Mouse (Mus musculus) embryonic facial prominence, embryonic 13.5 days (tissue): Measurements from ENCODE around the gene Usp38. TPM values are rescaled to one million over a fixed set of nuclear protein-coding genes. Genes with fewer than 3 reads are reported as not detected.

Experiments
- ATAC-seq: fragments of 200-750 bp; cut with Nextera tagmentation; 2 replicates; pipeline ENCODE4 v1.8.0; 2017; ENCODE audit warnings: low read depth; ENCODE audit not compliant: insufficient number of reproducible peaks, insufficient read depth, low FRiP score, low TSS enrichment
- H3K27ac ChIP-seq: fragments of 300-500 bp; sonication (generic); 2 replicates; pipeline ENCODE4 v1.5.1; 2015; ENCODE audit warnings: moderate library complexity, mild to moderate bottlenecking, inconsistent platforms
- H3K27me3 ChIP-seq: fragments of 300-500 bp; sonication (generic); 2 replicates; pipeline ENCODE4 v1.6.1; 2015; ENCODE audit warnings: mild to moderate bottlenecking, inconsistent platforms
- H3K36me3 ChIP-seq: fragments of 300-500 bp; sonication (generic); 2 replicates; pipeline ENCODE4 v1.6.1; 2015; ENCODE audit warnings: mild to moderate bottlenecking, inconsistent platforms
- H3K4me1 ChIP-seq: fragments of 300-500 bp; sonication (generic); 2 replicates; pipeline ENCODE4 v1.6.1; 2015; ENCODE audit warnings: inconsistent platforms
- H3K4me2 ChIP-seq: fragments of 300-500 bp; sonication (generic); 2 replicates; pipeline ENCODE4 v1.6.1; 2015; ENCODE audit warnings: moderate library complexity, mild to moderate bottlenecking, inconsistent platforms
- H3K4me3 ChIP-seq: fragments of 300-500 bp; sonication (generic); 2 replicates; pipeline ENCODE4 v1.5.1; 2015; ENCODE audit warnings: mild to moderate bottlenecking, inconsistent platforms
- H3K9ac ChIP-seq: fragments of 300-500 bp; sonication (generic); 2 replicates; pipeline ENCODE4 v1.6.1; 2015; ENCODE audit warnings: mild to moderate bottlenecking, inconsistent platforms
- H3K9me3 ChIP-seq: fragments of 300-500 bp; sonication (generic); 2 replicates; pipeline ENCODE4 v1.6.1; 2016; ENCODE audit warnings: inconsistent platforms
- WGBS: fragments of 180-500 bp; shearing (Covaris S2); methylation state at CpG from one replicate; pipeline ENCODE4 v1.1.7; 2015; ENCODE audit warnings: mixed read lengths; 5-methylcytosine and 5-hydroxymethylcytosine counted together
- polyA plus RNA-seq: library from polyadenylated mRNA; unstranded; fragments of >200 nt; fragmentation: Nextera tagmentation; extraction: Ambion mirVana; gene quantifications from 2 replicates; pipeline ENCODE4 v1.2.1, GENCODE M21; 2015

The Usp38 gene
- polyA plus RNA-seq, 1 experiment from 2014 or later = 18.3 TPM

DNA sequence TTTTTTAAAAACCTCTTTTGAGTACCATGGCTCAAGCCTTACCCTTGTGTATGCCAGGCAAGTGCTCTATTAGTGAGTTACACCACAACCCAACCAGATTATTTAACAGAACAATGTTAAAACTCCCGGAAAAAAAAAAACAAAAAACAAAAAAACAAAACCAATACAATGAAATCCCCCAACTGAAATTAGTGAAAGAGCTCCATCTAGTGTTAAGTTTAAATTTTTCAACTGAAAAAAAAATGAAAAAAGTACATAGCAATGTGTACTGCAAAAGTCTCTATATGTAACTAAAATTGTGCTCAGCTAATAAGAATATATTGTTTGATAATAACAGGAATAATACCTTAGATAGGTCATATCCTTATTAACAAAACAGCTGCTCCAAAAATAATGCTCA lies 18.1 kb downstream of the Usp38 start:
- WGBS = 24% methylated on average over 1 of the region's 1 CpGs
- no peak for ATAC-seq
- H3K4me2 ChIP-seq = no peak overlapping the region

DNA sequence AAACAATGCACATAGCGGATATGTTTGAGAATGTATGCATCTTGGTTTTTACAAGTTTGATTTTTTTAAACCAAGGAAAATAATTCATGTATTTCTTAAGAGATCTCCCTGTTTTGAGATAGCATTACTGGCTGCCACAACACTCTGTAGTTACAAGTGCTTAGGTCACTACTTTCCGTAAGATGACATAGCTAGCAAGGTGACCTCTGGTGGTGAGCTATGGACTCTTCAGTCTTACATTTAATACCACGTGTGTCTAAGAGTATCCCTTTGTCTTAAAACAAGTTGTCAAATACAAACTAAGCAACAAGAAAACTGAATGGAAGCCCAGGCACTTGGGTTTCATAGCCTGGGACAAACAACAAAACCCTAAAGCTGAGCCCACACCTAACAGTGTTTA lies 22.8 kb downstream of the Usp38 start:
- no peak overlapping the region for H3K27ac ChIP-seq
- WGBS = 47% methylated on average over 3 of the region's 3 CpGs
- no peaks in the 10 kb centered on the region for H3K9me3 ChIP-seq
- no peaks in the 10 kb centered on the region for H3K27me3 ChIP-seq
- ATAC-seq = no peak
- no peak overlapping the region for H3K4me3 ChIP-seq
- no peak overlapping the region for H3K9ac ChIP-seq
- peaks cover 65% of the 10 kb centered on the region for H3K36me3 ChIP-seq
- no peaks in the 10 kb centered on the region for H3K4me1 ChIP-seq
- H3K4me2 ChIP-seq = no peak overlapping the region

More for the DNA sequence above, 18.1 kb downstream of the Usp38 start:
- no peak overlapping the region for H3K9ac ChIP-seq
- no peak overlapping the region for H3K27ac ChIP-seq
- no peaks in the 10 kb centered on the region for H3K9me3 ChIP-seq
- H3K4me1 ChIP-seq = no peaks in the 10 kb centered on the region
- no peak overlapping the region for H3K4me3 ChIP-seq
- H3K36me3 ChIP-seq = peaks cover 62% of the 10 kb centered on the region
- H3K27me3 ChIP-seq = no peaks in the 10 kb centered on the region

DNA sequence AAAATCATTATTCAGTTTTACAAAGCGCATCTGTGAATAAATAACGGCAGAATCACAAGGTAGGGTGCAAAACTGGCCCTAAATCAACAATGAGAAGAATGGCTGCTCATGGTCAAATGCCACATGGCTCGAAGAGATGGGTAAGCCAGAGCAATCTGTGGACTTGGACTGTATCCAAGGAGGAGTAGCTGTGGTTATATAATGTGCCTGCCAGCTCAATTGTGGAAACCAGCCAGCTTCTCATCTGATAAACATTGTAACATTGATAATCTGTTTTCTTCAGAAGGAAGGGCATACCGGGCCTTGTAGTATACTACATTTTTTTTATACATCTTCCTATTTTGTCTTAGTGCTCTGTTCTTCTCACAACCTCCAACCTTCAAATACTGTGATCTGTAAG lies 31.9 kb downstream of the Usp38 start:
- peaks cover 63% of the 10 kb centered on the region for H3K36me3 ChIP-seq
- 64% methylated on average over 4 of the region's 4 CpGs for WGBS
- H3K9ac ChIP-seq = no peak overlapping the region
- ATAC-seq = no peak
- H3K27me3 ChIP-seq = no peaks in the 10 kb centered on the region
- H3K4me2 ChIP-seq = no peak overlapping the region
- H3K27ac ChIP-seq = no peak overlapping the region
- no peak overlapping the region for H3K4me3 ChIP-seq
- H3K9me3 ChIP-seq = no peaks in the 10 kb centered on the region
- peaks cover 5% of the 10 kb centered on the region; the same call in 1 of the 2 replicates for H3K4me1 ChIP-seq

DNA sequence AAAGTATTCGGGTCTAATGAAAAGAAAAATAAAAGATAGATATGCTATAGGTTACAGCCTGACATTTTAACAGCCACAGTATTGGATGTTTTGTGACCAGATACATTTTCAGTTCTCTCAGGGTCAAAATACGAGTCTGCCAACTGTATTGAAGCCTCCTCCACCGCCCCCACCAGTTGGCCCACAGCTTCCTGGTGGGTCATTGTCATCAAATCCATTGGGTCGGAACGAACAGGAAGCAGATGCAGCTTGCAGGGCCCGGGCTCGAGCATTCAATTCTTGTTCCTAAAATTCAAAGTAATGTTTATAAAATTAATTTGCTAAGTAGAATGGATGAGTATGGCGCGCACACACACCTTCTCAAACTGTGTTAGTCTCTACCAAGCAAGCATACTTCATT lies 33.0 kb downstream of the Usp38 start:
- Histone ChIP-seq H3K4me2 (no peak overlapping the region), H3K9me3 (no peaks in the 10 kb centered on the region), H3K4me3 (no peak overlapping the region), H3K27me3 (no peaks in the 10 kb centered on the region), H3K9ac (no peak overlapping the region), H3K4me1 (peaks cover 5% of the 10 kb centered on the region; the same call in 1 of the 2 replicates), H3K27ac (no peak overlapping the region), H3K36me3 (peaks cover 54% of the 10 kb centered on the region)
- no peak for ATAC-seq
- WGBS = 80% methylated on average over 9 of the region's 9 CpGs

DNA sequence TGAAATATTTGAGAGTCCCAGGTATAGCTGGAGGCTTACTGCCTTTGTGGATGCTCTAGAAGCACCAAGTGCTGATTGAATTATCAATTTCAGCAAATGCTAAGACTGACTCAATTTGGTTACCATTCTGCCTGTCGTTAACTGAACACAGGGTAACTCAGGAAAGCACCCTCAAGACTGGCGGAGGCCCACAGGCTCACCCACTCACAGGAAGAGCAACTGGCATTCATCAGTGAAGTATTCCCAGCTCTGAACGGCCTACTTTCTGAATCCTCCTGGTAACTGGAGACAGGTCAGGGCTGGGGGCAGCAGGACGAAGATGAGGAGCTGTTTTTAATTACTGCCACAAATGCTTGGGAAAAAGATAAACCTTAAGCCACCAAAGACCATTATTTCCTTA lies 34.7 kb downstream of the Usp38 start:
- peaks cover 38% of the 10 kb centered on the region for H3K36me3 ChIP-seq
- no peak overlapping the region for H3K9ac ChIP-seq
- H3K9me3 ChIP-seq = no peaks in the 10 kb centered on the region
- WGBS = 32% methylated on average over 4 of the region's 4 CpGs
- no peak overlapping the region for H3K27ac ChIP-seq
- peaks cover 5% of the 10 kb centered on the region; the same call in 1 of the 2 replicates for H3K4me1 ChIP-seq
- no peak overlapping the region for H3K4me2 ChIP-seq
- no peaks in the 10 kb centered on the region for H3K27me3 ChIP-seq
- ATAC-seq = no peak
- H3K4me3 ChIP-seq = no peak overlapping the region

DNA sequence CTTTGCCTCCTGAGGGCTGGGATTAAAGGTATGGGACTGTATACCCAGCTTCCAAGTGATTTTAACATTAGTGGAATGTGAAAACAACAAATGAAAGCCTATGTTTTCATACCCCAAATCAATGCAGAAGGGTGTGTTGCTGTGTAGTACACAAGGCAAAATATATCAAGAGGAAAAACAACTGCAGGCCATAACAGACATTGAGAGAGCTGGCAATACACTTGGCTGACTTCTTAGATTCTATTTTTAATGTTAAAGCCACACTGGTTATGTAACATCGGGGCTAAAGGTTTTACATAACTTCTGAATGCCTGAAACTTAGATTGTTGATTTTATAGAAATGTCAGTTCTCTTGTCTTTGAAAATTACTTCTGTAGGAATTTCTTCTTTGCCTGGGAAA lies 37.5 kb downstream of the Usp38 start:
- H3K9ac ChIP-seq = no peak overlapping the region
- no peak for ATAC-seq
- no peaks in the 10 kb centered on the region for H3K9me3 ChIP-seq
- no peak overlapping the region for H3K27ac ChIP-seq
- no peaks in the 10 kb centered on the region for H3K4me1 ChIP-seq
- WGBS = 82% methylated on average over 1 of the region's 1 CpGs
- H3K4me3 ChIP-seq = no peak overlapping the region
- peaks cover 21% of the 10 kb centered on the region for H3K36me3 ChIP-seq
- H3K4me2 ChIP-seq = no peak overlapping the region
- H3K27me3 ChIP-seq = no peaks in the 10 kb centered on the region

DNA sequence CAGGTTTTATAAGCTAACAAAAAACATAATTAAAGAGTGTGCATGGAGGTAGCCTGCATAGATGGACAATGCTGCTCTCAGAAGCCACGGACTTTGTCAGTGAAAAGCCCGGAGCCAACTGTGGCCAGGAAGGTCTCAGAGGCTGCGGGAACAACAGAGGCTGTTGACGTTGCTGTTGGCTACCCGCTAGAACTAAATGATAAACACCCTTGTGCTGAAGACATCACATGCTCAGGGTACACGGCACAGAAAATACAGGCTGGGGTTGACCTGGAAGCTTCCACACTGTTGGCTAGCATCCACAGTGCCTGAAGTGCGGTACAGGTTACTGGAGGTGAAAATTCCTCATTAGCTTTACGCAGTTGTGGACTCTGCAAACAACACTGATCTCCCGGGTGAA lies 43.6 kb downstream of the Usp38 start:
- no peak for ATAC-seq
- Histone ChIP-seq H3K4me1 (no peaks in the 10 kb centered on the region), H3K4me3 (no peak overlapping the region), H3K4me2 (no peak overlapping the region), H3K9ac (no peak overlapping the region), H3K27me3 (no peaks in the 10 kb centered on the region), H3K36me3 (no peaks in the 10 kb centered on the region), H3K27ac (no peak overlapping the region), H3K9me3 (no peaks in the 10 kb centered on the region)
- 80% methylated on average over 9 of the region's 9 CpGs for WGBS

DNA sequence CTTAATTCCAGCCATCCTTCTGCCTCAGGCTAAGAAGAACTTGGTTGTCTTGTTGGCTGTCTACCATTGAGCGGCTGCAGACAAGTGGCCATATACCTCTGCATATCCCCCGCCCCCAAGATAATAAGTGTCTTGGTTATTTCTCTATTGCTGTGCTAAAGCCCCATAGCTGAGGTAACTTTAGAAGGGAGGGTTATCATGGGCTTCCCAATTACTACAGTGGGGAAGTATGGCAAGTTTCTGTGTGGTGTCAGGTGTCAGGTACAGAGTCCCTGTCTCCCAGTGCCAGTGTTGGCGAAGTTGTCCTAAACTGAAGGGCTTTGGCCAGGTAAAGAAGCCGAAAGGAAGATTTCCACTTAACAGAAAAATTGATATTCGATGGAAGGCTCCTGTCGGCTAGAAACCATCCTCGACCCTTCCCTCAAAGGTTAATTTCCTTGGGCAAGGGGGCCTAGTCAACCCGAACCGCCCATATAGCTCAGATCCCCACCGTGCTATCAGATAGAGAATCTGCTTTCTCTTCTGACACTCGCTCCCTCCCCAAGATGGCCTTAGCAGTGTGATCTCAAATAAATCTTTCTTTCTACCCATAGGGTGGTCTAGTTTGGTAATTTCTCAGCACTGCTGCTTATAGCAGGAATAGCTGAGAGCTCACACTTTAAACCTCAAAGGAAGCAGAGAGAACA lies 44.6 kb downstream of the Usp38 start:
- H3K4me3 ChIP-seq = no peak overlapping the region
- no peaks in the 10 kb centered on the region for H3K9me3 ChIP-seq
- H3K27ac ChIP-seq = no peak overlapping the region
- no peak for ATAC-seq
- no peaks in the 10 kb centered on the region for H3K27me3 ChIP-seq
- no peaks in the 10 kb centered on the region for H3K4me1 ChIP-seq
- H3K4me2 ChIP-seq = no peak overlapping the region
- 77% methylated on average over 11 of the region's 11 CpGs for WGBS
- no peaks in the 10 kb centered on the region for H3K36me3 ChIP-seq
- H3K9ac ChIP-seq = no peak overlapping the region

DNA sequence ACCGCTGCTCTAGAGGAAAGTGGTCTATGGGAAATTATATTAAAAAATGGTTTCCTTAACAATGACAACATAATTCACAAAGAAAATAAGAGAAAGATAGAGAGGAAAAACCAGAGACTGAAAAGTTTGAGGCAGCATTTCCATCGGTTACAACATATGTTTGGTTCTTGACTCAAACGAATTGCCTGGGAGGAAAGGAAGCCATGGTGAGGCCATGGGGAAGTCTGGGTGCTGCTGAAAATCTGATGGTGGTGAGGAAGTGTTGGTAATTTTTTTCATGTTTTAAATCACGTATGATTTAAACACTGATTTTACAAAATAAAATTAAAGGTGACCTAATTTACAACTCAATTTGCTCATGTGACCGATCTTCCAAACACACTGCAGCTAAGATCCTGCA lies 45.3 kb downstream of the Usp38 start:
- no peaks in the 10 kb centered on the region for H3K36me3 ChIP-seq
- H3K27me3 ChIP-seq = no peaks in the 10 kb centered on the region
- no peak overlapping the region for H3K4me3 ChIP-seq
- 88% methylated on average over 5 of the region's 5 CpGs for WGBS
- no peak overlapping the region for H3K27ac ChIP-seq
- H3K9me3 ChIP-seq = no peaks in the 10 kb centered on the region
- H3K4me2 ChIP-seq = no peak overlapping the region
- H3K4me1 ChIP-seq = no peaks in the 10 kb centered on the region
- H3K9ac ChIP-seq = no peak overlapping the region
- no peak for ATAC-seq

DNA sequence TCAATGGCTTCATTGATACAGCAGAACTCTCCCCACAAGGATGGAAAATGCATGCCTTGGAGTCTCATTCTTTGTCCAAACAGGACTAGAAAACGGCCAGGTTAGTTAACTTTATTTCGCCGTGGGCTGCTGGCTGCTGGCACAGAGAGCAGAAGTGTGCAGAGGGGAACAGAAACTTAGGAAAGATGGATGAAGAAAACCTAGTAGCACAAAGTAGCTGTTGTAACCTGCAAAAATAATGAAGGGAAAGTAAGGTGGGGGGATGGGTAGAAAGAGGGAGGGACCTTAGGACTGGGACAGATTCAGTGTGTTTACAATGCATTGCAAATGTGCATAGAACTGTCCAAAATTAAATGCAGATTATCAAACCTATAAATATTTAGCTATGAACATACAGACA lies 51.6 kb downstream of the Usp38 start:
- Histone ChIP-seq H3K27ac (no peak overlapping the region), H3K4me2 (no peak overlapping the region), H3K9ac (no peak overlapping the region), H3K27me3 (no peaks in the 10 kb centered on the region), H3K4me1 (0 out of 2 replicates have a peak, but pooled peaks cover 6% of the 10 kb centered on the region), H3K9me3 (no peaks in the 10 kb centered on the region), H3K4me3 (no peak overlapping the region), H3K36me3 (no peaks in the 10 kb centered on the region)
- 88% methylated on average over 3 of the region's 3 CpGs for WGBS
- ATAC-seq = no peak

DNA sequence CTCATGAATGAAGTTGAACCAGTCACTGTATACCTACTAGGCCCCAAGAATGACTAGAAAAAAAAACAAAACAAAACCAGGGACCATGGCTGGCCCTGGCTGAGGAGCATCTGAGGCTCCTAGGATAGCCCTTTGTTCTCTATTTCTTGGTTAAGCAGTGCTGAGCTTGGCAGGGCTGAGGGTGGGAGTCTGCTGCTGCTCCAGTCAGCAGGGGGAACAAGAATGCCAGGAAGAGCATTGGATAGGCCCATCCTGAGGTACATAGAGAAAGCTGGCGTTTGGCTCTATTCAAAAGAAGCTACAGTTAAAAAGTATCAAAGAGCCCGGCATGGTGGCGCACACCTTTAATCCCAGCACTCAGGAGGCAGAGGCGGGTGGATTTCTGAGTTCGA lies 52.1 kb downstream of the Usp38 start:
- Histone ChIP-seq H3K9ac (no peak overlapping the region), H3K4me3 (no peak overlapping the region), H3K4me2 (no peak overlapping the region), H3K4me1 (0 out of 2 replicates have a peak, but pooled peaks cover 6% of the 10 kb centered on the region), H3K9me3 (no peaks in the 10 kb centered on the region), H3K36me3 (no peaks in the 10 kb centered on the region), H3K27me3 (no peaks in the 10 kb centered on the region), H3K27ac (no peak overlapping the region)
- 86% methylated on average over 5 of the region's 5 CpGs for WGBS
- ATAC-seq = no peak

DNA sequence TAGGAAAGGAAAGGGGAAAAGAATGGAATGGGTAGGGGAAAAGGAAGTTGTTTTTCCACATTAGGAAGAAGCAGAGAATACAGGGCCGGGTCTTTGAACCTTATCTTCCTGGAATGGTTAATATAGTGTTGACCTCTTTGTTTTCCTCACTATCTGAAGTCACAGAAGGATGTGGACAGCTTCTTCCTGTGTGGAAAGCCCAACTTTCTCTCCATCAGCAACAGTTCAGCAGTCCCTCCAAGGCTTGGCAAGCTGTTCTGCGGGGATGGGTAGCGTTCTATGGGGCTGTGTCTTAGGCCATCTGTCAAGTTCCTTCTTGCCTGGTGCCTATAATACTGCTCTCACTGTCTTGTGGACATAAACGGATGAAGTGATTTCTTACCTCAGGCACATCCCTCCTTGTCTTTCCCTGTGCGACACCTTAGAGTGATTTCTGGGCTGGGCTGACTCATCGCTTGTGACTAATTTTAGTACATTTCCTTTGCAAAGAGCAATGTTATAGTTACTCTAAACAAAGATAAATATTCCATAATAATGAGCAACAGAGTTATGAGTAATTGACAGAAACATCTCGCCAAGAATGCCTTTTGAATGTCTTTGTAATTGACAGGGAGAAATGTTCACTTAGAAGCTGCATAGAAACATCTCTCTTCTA lies 52.7 kb downstream of the Usp38 start:
- 76% methylated on average over 7 of the region's 7 CpGs for whole genome bisulfite sequencing
- H3K27ac ChIP-seq = no peak overlapping the region

More for the DNA sequence above, 52.7 kb downstream of the Usp38 start:
- Histone ChIP-seq H3K4me1 (0 out of 2 replicates have a peak, but pooled peaks cover 6% of the 10 kb centered on the region), H3K9me3 (no peaks in the 10 kb centered on the region), H3K36me3 (no peaks in the 10 kb centered on the region), H3K27me3 (no peaks in the 10 kb centered on the region), H3K4me3 (no peak overlapping the region), H3K9ac (no peak overlapping the region), H3K4me2 (no peak overlapping the region)
- no peak for ATAC-seq
